Comparison of ENCODE assay signal across 8 mouse cellular contexts in the genomic region with DNA sequence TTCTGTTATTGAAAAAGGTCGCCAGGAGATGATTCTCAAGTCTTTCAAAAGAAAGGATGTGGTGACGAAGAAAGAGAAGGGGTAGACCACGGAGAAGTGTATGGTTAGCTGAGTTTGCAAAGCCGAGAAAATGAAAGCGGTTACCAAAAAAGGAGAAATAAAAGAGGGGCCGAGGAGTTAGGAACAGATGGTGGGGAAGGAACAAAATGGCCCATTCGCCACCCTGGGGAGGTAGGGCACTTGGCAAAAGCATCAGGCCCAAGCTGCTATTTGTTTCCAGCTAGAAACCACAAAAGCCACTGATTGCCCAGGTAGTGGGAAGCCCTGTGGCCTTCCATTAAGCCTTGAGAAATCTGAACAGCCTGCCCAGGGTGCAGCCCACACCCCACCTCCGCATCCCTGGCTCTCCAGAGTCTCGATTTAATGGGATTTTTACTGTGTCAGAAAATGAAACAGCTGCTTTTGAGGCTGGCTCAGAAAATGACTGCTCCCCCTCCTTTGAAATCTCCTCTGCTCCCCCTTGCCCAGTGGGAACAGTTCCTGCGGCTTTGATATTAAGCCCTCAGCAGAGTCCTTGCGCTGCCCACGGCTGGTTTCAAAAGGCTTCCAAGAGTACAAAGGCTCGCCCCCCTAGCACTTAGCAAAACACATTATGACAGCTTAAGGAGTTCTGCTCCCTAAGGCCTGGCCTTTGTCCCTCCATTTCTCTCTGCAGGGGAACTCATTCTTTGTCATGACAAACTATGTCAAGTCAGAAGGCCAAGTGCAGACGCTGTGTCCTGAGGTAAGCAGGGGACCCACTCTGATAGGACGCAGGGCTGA. TPM values are rescaled to one million over a fixed set of nuclear protein-coding genes. Genes with fewer than 3 reads are reported as not detected.
DNase-seq lines count a peak whose midpoint lies in the region; ATAC-seq and TF ChIP-seq lines count a peak whose summit lies in the region.

No protein-coding gene starts in this region.

- TF ChIP-seq CTCF in bone marrow, adult 2 months (IDR thresholded peaks at IDR 0.05; ENCODE audit: control insufficient read depth, insufficient read depth, low read length): no peak
- no peak for TF ChIP-seq CTCF in cortical plate, adult 2 months (IDR thresholded peaks at IDR 0.05; ENCODE audit: extremely low read depth, insufficient read depth, low read length)

- H3K36me3 ChIP-seq in hindbrain, embryonic 15.5 days: no peaks in the 10 kb centered on the region
- no peaks in the 10 kb centered on the region for H3K36me3 ChIP-seq in midbrain, embryonic 14.5 days (ENCODE audit: control insufficient read depth, insufficient read depth, low read length)

- 0 out of 2 replicates have a peak overlapping the region, but pooled peaks have one; percentile 7 for H3K27ac ChIP-seq in bone marrow, adult 2 months (ENCODE audit: control insufficient read depth, insufficient read depth, low read depth, low read length, poor library complexity)
- H3K27ac ChIP-seq in cortical plate, adult 2 months (ENCODE audit: insufficient read depth, low read length): peak overlapping the region; percentile 65
- H3K27ac ChIP-seq in hindbrain, embryonic 15.5 days (replicated peaks): peak overlapping the region; percentile 80
- peak overlapping the region; percentile 84 for H3K27ac ChIP-seq in midbrain, embryonic 14.5 days (replicated peaks; ENCODE audit: low read depth, low read length)

- ATAC-seq in hindbrain, embryonic 15.5 days (ENCODE audit: low FRiP score, low read depth): peak; percentile 59; the same call in 1 of the 2 replicates
- ATAC-seq in midbrain, embryonic 14.5 days (ENCODE audit: low FRiP score, low TSS enrichment): peak; percentile 81; the same call in 1 of the 2 replicates

- no peaks in the 10 kb centered on the region for H3K27me3 ChIP-seq in hindbrain, embryonic 15.5 days
- no peaks in the 10 kb centered on the region for H3K27me3 ChIP-seq in midbrain, embryonic 14.5 days (ENCODE audit: control insufficient read depth, insufficient read depth, low read length)

- H3K9ac ChIP-seq in hindbrain, embryonic 15.5 days: no peak overlapping the region
- peak overlapping the region; percentile 27; the same call in 1 of the 2 replicates for H3K9ac ChIP-seq in midbrain, embryonic 14.5 days (replicated peaks; ENCODE audit: low read length)

- no peaks in the 10 kb centered on the region for H3K9me3 ChIP-seq in hindbrain, embryonic 15.5 days
- no peaks in the 10 kb centered on the region for H3K9me3 ChIP-seq in midbrain, embryonic 14.5 days (ENCODE audit: control insufficient read depth, low read length)

- H3K4me1 ChIP-seq in bone marrow, adult 2 months (ENCODE audit: control insufficient read depth, insufficient read depth, low read length): peaks cover 4% of the 10 kb centered on the region; the same call in 1 of the 2 replicates
- H3K4me1 ChIP-seq in cortical plate, adult 2 months (ENCODE audit: control insufficient read depth, insufficient read depth, low read length): peaks cover 14% of the 10 kb centered on the region
- peaks cover 26% of the 10 kb centered on the region for H3K4me1 ChIP-seq in hindbrain, embryonic 15.5 days (replicated peaks)
- peaks cover 28% of the 10 kb centered on the region for H3K4me1 ChIP-seq in midbrain, embryonic 14.5 days (ENCODE audit: control insufficient read depth, insufficient read depth, low read length)

- H3K4me2 ChIP-seq in hindbrain, embryonic 15.5 days: peak overlapping the region; percentile 16; the same call in 1 of the 2 replicates
- peak overlapping the region; percentile 24; the same call in 1 of the 2 replicates for H3K4me2 ChIP-seq in midbrain, embryonic 14.5 days (ENCODE audit: low read length)

- intact Hi-C loops in gastrocnemius, postnatal 36 days (cut with DNase I): no loop called here

- TF ChIP-seq POLR2A in bone marrow, adult 2 months (IDR thresholded peaks at IDR 0.05; ENCODE audit: borderline replicate concordance, control insufficient read depth, low read depth, low read length): no peak
- TF ChIP-seq POLR2A in cortical plate, adult 2 months (IDR thresholded peaks at IDR 0.05; ENCODE audit: extremely low read depth, insufficient read depth, low read length): no peak

- peak overlapping the region; percentile 23 for H3K4me3 ChIP-seq in bone marrow, adult 2 months (replicated peaks; ENCODE audit: control insufficient read depth, low read depth, low read length)
- no peak overlapping the region for H3K4me3 ChIP-seq in cortical plate, adult 2 months (ENCODE audit: insufficient read depth, low read length)
- H3K4me3 ChIP-seq in hindbrain, embryonic 15.5 days: no peak overlapping the region
- no peak overlapping the region for H3K4me3 ChIP-seq in midbrain, embryonic 14.5 days (replicated peaks; ENCODE audit: low read depth, low read length)

- 23% methylated on average over 15 of the region's 15 CpGs for WGBS in bone marrow, adult 2 months
- 12% methylated on average over 15 of the region's 15 CpGs for WGBS in hindbrain, embryonic 15.5 days
- 13% methylated on average over 15 of the region's 15 CpGs for WGBS in midbrain, embryonic 14.5 days

- DNase-seq in left cerebral cortex, adult 18-20 months (ENCODE audit: low spot score in 2 of 2): peak; percentile 53 to 71
- DNase-seq in left cerebral cortex, adult 11 months (ENCODE audit: low spot score): no peak
- DNase-seq in midbrain, embryonic 14.5 days: peak; percentile 81
- no peak for DNase-seq in adrenal gland, adult 18-20 months (ENCODE audit: low spot score in 2 of 2)
- no peak for DNase-seq in gastrocnemius, postnatal 36 days

RNA-seq across cellular contexts. Expression of a gene that starts 9.9 kb away (rescaled TPM):
- 1 to 10 TPM; 7.2 to 7.7 TPM for total RNA-seq in left cerebral cortex, adult 18-20 months (2021)
- polyA plus RNA-seq in bone marrow, adult 2 months (2011; ENCODE audit: insufficient read depth, insufficient read length, low replicate concordance, missing spikeins): 1.5 and 2.9 TPM in 2 replicates
- polyA plus RNA-seq in cortical plate, adult 2 months (2012; rRNA removed): 18.7 and 18.9 TPM in 2 replicates
- 5.7 and 6.1 TPM in 2 replicates for polyA plus RNA-seq in hindbrain, embryonic 15.5 days (2015; fragmentation: Nextera tagmentation; extraction: Ambion mirVana)
- polyA plus RNA-seq in midbrain, embryonic 14.5 days (2014; fragmentation: Nextera tagmentation; extraction: Ambion mirVana): 3.2 and 3.9 TPM in 2 replicates
- 1 to 10 TPM; 1.6 to 4.0 TPM for total RNA-seq in adrenal gland, adult 18-20 months (2021)
- total RNA-seq in gastrocnemius, postnatal 36 days (2021): 1 to 10 TPM; 1.3 to 1.9 TPM

RNA-seq across cellular contexts. Expression of a gene that starts 39.3 kb away (rescaled TPM):
- total RNA-seq in left cerebral cortex, adult 18-20 months (2021): 10 to 100 TPM; 50.6 to 53.3 TPM
- 0.86 and 2.1 TPM in 2 replicates for polyA plus RNA-seq in bone marrow, adult 2 months (2011; ENCODE audit: insufficient read depth, insufficient read length, low replicate concordance, missing spikeins)
- polyA plus RNA-seq in cortical plate, adult 2 months (2012; rRNA removed): 21.8 and 25.5 TPM in 2 replicates
- 52.9 and 68.5 TPM in 2 replicates for polyA plus RNA-seq in hindbrain, embryonic 15.5 days (2015; fragmentation: Nextera tagmentation; extraction: Ambion mirVana)
- polyA plus RNA-seq in midbrain, embryonic 14.5 days (2014; fragmentation: Nextera tagmentation; extraction: Ambion mirVana): 56.2 and 64.4 TPM in 2 replicates
- total RNA-seq in adrenal gland, adult 18-20 months (2021): 10 to 100 TPM; 10.9 to 18.3 TPM
- total RNA-seq in gastrocnemius, postnatal 36 days (2021): 1 to 10 TPM; 2.5 to 5.3 TPM

RNA-seq across cellular contexts. Expression of a gene that starts 53.7 kb away (rescaled TPM):
- 10 to 100 TPM; 19.1 to 20.7 TPM for total RNA-seq in left cerebral cortex, adult 18-20 months (2021)
- 13.2 and 23.7 TPM in 2 replicates for polyA plus RNA-seq in bone marrow, adult 2 months (2011; ENCODE audit: insufficient read depth, insufficient read length, low replicate concordance, missing spikeins)
- polyA plus RNA-seq in cortical plate, adult 2 months (2012; rRNA removed): 24.7 and 29.2 TPM in 2 replicates
- polyA plus RNA-seq in hindbrain, embryonic 15.5 days (2015; fragmentation: Nextera tagmentation; extraction: Ambion mirVana): 16.7 and 17.0 TPM in 2 replicates
- polyA plus RNA-seq in midbrain, embryonic 14.5 days (2014; fragmentation: Nextera tagmentation; extraction: Ambion mirVana): 10.7 and 13.6 TPM in 2 replicates
- total RNA-seq in adrenal gland, adult 18-20 months (2021): 10 to 100 TPM; 36.2 to 41.3 TPM
- 1 to 10 TPM; 2.8 to 4.4 TPM for total RNA-seq in gastrocnemius, postnatal 36 days (2021)

Comparison
In these comparisons a context has a peak if more than half of its experiments do, and no peak if none do; other contexts are left out.
1. DNase-seq: peak in left cerebral cortex, adult 18-20 months (2 of 2) and midbrain, embryonic 14.5 days (single experiment); none in left cerebral cortex, adult 11 months (single experiment), adrenal gland, adult 18-20 months (0 of 2) and gastrocnemius, postnatal 36 days (0 of 2).
2. H3K27ac ChIP-seq: peak in every context shown above with its lines; median percentile 84 in midbrain, embryonic 14.5 days; 80 in hindbrain, embryonic 15.5 days; 65 in cortical plate, adult 2 months; 7 in bone marrow, adult 2 months.